Mouse (Mus musculus) right cerebral cortex, postnatal 36 days (tissue): ENCODE data around the gene Prrt2.
A peak's percentile ranks its signal among the peaks of the same experiment; 100 is the strongest.

Experiments used
- DNase-seq, 2 experiments: peaks; one replicate each; pipeline ENCODE4 v3.0.0; 2022; ENCODE audit warnings: low spot score in 2 of 2, mixed read lengths in 1 of 2

The Prrt2 gene

GRCm38 (mm10) chr7:127020901-127021562 is at the start of gene Prrt2, which contains the start of gene Gm42742:
Gene Prrt2 (minus strand): TSS chr7:127021211.
Gene Gm42742 (minus strand): TSS chr7:127021097.
- DNase-seq = peak; percentile 73 to 76

DNA sequence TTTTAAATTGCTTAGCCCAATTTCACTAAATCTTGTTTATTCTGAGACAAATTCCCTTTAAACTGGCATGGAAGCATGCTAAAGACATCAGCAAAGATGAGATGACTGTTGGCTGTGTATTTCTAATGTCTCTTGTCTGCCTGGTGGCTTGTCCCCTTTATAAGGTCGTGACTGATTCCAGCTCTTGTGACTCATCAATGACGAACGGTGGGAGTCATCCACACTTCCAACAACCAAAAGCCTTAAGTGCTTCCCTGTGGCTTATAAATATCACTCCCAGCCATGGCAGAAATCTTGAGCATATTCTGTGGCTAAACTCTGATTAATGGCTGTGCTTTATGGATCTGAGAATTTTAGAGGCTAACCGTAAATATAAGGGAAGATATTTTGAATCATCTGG is 45.3 kb upstream of the Prrt2 start:
- DNase-seq = no peak

GRCm38 (mm10) chr7:127065538-127065937 is 44.5 kb upstream of the Prrt2 start:
- no peak for DNase-seq

DNA sequence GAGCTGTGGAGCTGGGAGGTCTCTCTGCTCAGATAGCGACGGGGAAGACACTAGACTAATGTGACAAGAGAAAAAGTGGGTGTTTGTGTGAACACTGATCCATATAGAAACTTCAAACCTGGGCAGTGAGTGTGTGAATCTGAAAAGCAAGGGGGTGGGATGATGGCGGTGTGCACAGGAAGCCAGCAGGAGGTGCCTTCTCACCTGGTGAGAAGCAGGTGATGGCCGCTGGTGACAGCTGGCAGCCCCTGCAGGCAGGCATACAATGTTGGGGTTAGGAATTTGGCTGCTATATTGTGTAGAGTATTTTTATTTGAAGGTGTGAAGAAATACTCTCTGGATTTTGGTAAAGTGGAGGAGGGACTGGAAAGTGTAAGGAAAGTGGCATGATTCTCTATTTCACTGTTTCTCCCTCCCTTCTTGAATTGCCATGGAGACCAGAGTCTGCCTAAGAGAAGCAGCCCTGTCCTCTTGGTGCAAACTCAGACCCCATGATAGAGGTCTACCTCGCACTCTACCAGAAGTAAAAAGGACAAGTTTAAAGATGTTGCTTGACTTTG is 34.1 kb upstream of the Prrt2 start:
- peak; percentile 5 to 6 for DNase-seq

DNA sequence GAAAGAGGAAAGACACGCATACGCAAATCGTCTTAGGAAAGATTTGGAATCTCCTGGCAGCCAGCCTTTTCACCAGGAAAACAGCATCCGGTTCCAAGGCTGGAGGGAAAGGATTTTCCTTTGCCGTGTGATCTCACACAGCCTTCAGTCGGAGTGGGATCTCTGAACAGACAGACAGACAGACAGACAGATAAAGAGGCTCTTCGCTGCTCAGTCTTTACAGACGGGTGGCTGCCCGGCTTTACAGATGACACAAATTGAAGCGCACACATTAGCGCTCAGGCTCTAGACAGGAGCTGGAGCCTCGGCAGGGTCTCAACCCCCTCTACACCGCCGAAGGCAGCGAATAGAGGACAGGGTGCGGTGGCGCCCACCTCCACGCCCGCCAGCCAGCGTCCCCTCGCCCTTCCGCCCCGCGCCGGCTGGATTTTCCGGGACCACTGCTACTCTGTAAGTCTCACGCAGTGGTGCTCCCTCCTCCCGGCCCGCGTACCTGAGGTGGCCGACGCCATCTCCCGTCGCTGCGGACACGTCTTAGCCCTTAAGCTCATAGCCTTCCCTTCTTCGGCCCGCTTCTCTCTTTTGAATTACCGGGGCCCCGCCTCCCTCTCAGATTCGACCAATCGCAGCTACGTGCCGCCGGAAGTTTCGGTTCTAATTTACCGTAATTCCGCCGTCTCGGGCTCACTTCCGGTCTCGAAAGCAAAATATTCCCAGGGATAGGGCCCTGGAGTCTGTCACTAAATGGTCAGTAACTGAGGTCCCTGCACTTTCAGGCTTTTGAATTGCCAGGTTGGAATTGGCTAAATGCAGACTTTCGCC is 21.1 kb upstream of the Prrt2 start, which contains the start of gene Kif22:
Kif22 (minus strand) TSS at position 621 of the 822 bp plus-strand sequence.
- DNase-seq = peak; percentile 70 to 80

GRCm38 (mm10) chr7:127031244-127031643 is 10.2 kb upstream of the Prrt2 start:
- no peak for DNase-seq

- no peak for DNase-seq
These were observed 9.2 kb upstream of the Prrt2 start for GRCm38 (mm10) chr7:127030172-127030571.

DNA sequence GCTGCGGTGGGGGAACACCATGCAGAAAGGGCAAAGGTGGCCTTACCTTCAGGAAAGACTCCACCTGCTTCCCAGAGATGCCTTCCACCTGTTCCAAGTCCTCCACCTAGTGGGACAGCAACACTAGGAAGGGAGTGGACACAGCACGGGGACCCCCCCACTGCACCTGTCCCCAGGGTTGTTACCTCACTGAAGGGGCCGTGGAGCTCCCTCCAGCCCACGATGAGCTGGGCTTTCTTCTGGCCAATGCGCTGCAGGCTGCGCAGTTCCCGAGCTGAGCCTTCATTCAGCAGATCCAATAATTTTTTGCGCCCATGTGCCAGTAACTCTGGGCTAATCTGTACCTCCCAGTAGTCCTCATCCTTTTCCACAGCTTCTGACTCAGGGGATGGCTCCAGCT is 6.9 kb upstream of the Prrt2 start:
- DNase-seq = no peak

DNA sequence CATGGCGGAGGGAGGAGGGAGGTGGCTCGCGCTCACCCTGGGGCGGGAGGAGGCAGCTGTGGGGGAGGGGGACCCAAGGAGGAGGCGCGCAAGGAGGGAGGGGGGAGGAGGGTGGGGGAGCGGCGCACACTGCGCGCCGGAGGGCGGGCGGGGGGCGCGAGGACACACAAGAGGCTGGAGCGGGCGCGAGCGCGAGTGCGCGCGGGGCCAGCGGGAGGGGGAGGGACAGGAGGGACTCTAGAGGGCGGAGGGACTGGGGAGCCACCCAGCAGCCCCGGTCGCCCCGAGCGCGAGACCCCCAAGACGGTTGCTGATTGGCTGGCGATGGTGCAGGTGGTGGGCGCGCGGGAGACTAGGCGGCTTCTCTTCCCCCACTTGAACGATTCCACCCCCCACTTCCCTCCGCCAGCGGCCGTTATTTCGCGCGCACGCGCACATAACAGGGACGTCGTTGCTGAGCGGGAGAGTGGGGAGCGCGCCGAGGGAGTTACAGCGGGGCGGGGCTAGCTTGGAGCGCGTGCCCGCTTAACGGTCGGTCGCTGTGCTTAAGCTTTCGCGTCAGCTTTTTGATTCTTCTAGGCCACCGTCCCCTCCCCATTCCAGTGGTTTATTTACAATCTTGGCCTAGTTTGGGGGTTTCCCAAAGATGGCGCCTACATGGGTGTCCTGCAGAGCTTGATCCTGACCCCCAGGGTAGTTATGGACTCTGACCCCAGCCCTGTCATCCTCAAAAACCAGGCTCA is 6.1 kb upstream of the Prrt2 start, which contains the start of gene Maz:
Maz (minus strand) TSS at position 54 of the 743 bp plus-strand sequence.
- DNase-seq = peak; percentile 98 to 99

- no peak for DNase-seq
These were observed 5.6 kb upstream of the Prrt2 start for GRCm38 (mm10) chr7:127026616-127026983.

DNA sequence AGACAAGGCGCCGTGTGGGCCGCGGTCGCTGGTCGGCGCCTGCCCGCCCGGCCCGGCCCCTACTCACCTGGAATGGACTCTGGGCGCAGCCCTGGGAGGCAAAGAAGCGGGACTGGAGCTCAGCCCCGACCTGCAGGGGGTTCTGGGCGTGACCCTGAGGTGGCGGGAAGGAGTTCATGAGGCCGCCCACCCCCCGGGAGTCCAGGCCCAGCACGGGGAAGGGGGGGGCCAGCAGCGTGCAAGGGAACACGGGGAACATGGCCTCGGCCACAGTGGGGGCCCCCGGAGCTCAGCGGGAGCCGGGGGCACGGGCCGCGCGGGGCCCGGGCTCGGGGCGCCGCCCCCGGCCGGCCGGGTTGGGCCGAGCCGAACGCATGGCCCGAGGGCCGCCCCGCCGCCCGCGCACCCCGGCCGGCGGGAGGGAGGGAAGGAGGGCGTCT is 5.2 kb upstream of the Prrt2 start:
- no peak for DNase-seq

- no peak for DNase-seq
These were observed 4.6 kb upstream of the Prrt2 start for GRCm38 (mm10) chr7:127025556-127026160.

- DNase-seq = peak; percentile 77 to 83
These were observed 3.9 kb upstream of the Prrt2 start for GRCm38 (mm10) chr7:127024755-127025555.

- no peak for DNase-seq
These were observed 3.1 kb upstream of the Prrt2 start for GRCm38 (mm10) chr7:127023896-127024690.

DNA sequence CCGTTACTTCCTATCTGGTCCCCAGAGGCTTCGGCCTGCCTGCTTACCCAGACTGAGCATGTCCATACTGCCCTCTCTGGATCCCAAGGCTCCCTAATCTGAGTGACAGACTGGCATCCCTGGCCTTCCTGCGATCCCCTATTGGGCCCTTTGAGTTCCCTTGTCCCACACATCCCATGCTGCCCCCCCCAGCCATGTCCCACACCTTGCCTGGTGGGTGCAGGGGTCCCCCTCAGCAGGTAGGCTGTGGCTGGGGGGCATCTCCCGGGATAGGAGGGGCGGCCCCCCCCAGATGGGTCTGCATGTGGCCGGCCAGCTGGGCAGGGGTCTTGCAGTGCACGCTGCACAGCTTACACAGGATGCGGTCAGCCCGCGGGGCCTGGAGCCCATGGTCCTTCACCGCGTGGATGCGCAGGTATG is 2.3 kb upstream of the Prrt2 start:
- DNase-seq = no peak

DNA sequence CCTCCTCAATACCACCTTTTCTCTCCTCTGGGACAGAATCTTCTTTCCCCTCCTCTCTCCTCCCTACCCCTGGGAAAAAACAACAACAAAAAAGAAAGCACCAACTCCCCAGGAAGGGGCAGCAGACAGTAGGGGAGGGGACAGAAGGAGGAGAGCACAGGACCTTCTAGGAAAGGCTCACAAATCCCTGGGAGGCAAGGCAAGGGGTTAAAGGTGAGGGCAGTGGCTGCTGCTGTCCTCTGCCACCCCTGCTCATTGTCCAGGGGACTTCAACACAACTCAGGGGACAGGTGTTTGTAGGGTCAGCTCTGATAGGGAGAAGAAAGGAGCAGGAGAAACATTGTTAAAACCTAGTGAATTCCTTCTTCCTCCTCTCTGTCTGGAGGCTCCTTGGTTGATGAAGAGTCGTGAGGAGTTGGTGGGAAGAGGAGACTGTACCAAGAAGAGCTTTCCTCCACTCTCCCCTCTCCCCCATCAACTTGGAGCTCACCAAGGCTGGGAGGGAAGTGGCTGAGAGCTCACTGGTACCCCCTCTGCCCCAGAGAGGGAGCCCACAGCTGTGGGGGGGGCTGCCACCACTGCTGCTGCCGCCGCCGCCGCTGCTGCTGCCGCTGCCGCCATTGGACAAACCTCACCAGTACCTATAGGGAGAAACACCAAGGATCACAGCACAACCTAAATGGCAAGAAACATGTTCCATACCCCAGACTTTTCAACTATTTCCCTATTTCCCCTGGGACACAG is 1.7 kb upstream of the Prrt2 start:
- DNase-seq = no peak

GRCm38 (mm10) chr7:127021563-127022527 is 834 bp upstream of the Prrt2 start:
- no peak for DNase-seq

- no peak for DNase-seq
These were observed 520 bp downstream of the Prrt2 start for GRCm38 (mm10) chr7:127020491-127020890.
